Mouse (Mus musculus) gonadal fat pad, adult 2 months (tissue): ENCODE results near the gene Tomm40. TPM values are rescaled to one million over a fixed set of nuclear protein-coding genes. Genes with fewer than 3 reads are reported as not detected.

Experiments
- DNase-seq: peaks from one replicate; pipeline ENCODE4 v3.0.0-alpha.2; 2012; ENCODE audit warnings: low read depth
- polyA plus RNA-seq: library from polyadenylated mRNA; depleted of rRNA; stranded (reverse); fragments of >200 nt; gene quantifications from 2 replicates; pipeline ENCODE4 v1.2.3, GENCODE M21; 2012

Tomm40 gene
- polyA plus RNA-seq, 1 experiment: 71.5 TPM

DNA sequence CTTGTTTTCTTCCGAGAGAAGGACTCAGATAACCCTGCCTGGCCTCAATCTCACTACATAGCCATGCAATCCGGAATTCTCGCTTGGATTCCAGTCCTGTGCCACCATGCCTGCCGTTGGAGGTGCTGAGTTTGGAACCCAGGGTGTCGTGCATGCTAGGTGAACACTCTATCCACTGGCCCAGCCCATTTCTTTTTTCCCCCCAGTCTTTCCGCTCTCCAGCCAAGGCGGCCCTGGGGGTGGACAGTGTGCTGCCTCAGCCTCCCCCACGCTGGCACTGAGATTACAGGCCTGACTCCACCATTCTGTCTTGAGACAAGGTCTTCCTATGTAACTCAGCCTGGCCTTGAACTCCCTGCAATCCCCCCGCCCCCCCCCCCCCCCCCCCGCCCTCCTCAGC lies 30.7 kb upstream of the Tomm40 start:
- DNase-seq: no peak

DNA sequence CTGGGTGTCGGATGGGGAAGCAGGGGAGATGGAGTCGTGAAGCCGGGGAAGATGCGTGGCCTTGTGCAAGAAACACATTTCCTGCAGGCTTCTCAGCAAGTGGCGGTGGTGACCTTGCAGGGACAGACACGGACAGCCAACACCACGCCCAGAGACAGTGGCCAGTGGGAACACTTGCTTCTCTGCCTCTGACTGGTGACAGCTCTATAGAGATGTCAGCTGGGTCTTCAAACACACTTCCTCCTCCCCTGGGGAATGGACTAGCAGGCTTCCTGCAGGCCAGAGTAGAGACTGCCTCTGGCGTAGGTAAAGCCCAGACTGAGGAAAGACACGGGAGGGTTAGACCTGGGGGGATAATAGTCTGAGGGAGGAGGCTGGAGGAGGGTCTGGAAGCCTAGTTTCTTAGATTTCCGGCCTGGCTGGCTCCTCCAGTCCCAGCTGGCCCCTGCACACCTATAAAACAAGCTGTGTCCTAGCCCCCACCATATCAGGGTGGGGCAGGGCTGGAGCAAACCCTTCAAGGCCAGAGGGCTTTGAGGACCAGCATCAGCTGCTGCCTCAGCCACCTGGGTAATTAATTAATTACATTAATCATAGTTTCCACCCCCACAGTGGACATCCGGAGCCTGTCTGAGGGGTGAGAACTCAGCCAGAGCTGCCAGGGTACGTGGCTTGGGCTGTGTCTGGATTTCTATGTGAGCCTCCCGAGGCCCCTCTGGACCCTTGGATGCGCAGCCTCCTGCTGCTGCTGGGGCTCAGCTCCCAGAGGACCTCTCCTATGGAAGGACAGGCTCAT lies 29.6 kb upstream of the Tomm40 start:
- no peak for DNase-seq

DNA sequence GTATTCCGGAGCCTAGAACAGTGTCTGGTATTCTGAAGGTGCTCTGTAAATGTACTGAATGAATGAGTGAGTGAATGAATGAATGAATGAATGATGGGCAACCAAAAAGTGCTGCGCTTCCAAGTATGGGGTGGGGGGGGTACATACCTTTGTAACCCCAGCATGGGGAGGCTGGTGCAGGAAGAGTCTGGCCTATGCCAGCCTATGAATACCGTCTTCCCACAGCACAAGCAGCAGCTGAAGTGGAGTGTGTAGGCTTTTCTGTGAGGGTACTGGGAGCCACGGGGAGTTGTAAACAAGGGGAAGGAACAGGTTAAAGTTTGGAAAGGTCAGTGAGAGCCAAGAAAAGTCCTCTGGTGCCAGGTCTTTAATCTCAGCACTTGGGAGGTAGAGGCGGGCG lies 28.6 kb upstream of the Tomm40 start:
- no peak for DNase-seq

DNA sequence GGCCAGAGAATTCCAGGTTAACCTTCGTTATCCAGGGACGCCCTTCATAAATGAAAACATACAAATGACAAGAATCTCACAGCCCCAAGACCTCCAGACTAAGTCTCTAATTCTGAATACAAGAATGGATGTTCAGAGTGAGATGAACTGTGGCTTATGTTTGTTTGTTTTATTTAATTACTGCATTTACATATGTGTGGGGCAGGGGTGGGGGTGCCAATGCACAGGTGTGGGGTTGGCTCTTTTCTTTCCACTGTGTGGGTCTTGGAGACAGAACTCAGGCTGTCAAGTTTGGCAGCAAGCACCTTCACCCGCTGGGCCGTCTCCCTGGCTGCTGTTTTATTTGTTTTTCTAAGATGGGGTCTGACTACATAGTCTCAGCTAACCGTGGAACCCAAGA lies 27.2 kb upstream of the Tomm40 start:
- DNase-seq: no peak

DNA sequence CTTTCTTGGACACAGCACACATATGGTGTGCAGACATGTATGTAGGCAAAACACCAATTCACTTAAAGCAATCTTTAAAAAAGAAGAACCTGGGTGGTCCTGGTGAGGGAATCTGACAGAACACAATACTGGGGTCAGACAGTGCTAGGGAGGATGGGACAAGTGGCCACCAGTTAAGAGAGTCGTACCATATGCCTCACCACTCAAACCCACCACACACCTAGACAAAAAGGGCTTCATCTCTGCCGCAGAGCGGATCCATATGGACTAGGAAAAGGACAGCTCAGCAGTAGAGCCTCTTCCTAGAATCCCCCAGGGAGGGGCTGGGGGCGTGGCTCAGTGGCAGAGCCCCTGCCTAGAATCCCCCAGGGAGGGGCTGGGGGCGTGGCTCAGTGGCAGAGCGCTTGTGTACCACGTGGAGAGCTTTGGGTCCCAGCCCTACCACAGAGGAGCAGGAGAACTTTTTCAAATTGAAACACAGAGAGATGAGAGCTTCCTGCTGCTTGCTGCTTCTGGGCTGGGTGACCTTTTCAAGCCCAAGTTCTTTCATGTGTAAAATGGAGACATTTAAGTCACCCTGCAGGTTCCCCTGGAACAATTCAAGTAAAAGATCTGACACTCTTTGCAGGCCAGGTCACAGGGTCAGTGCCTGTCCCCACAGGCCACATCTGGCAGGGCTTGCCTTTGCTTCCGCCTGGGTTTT lies 26.2 kb upstream of the Tomm40 start:
- DNase-seq: no peak

DNA sequence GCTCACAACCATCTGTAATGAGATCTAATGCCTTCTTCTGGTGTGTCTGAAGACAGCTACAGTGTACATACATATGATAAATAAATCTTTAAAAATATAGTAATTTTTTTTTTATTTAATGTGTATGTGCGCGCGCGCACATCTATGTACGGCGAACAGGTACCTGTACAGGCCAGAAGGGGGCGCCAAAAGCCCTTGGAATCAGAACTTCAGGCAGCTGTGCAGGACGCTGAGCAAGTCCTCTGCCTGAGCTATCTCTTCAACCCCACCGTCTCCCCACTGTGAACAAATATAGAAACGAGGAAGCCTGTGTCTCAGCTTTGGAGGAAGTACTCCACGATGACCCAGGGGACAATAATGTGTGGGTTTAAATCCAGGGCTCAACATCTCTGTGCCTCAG lies 25.0 kb upstream of the Tomm40 start:
- DNase-seq: no peak

DNA sequence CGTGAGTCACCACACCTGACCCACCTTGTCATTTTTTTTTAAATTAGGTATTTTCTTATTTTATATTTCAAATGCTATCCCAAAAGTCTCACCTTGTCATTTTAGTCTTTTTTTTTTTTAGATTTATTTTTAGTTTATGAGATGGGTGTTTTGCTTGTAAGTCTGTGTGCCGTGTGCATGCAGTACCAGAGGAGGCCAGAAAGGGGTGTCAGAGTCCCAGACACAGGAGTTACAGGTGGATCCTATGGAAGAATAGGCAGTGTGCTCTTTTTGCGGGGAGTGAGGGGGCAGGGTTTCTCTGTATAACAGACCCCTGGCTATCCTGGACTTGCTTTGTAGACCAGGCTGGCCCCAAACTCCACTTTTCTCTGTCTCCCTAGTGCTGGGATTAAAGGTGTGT lies 23.5 kb upstream of the Tomm40 start:
- no peak for DNase-seq

DNA sequence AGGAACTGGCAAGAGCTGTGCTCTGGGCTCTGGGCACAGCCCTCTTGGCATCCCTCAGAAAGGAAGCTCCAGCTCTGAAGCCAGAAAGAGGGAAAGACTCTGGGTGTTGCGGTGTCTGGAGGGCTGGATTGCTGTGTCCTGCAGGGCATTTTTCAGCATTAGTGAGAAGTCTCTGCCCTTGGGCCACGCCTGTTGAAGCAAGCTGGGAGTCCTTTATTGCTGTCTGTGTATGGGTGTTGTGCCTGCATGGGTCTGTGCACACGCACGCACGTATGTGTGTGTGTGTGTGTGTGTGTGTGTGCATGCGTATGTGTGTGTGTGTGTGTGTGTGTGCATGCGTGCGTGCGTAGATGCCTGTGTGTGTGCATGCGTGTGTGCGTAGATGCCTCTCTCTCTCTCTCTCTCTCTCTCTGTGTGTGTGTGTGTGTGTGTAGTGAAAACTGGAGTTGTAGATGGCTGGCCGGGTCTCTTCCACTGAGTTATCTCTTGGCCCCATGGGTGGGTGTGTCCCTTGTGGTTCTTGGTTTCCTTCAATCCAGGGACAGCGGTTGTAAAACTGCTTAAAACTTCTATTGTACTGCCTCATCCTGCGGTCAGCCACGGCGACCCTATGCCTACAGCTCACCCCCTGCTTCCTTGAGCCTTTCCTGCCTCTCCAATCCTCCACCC lies 21.3 kb upstream of the Tomm40 start:
- no peak for DNase-seq

DNA sequence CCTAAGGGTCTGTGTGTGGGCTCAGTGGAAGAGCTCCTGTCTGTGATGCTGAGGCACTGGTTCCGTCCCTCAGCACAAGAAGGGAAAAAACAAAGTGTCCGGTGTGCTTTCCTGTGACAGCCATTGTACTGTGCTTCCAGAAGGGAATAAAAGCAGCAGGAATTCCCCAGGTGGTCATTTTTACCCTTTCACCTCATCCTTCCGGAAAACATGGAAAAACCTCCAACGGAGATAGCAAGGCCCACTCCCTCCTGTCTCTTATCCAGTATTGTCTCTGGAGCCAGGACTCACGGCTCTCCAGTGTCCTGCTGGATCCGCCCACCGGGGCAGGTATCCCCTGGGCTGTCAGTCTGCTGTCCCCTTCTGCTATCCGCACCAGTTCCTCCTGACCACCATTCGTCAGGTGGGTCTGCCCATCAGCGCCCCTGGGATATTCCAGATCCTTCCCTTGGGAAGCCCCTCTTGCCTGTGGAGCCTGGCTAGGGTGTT lies 19.0 kb upstream of the Tomm40 start:
- no peak for DNase-seq

DNA sequence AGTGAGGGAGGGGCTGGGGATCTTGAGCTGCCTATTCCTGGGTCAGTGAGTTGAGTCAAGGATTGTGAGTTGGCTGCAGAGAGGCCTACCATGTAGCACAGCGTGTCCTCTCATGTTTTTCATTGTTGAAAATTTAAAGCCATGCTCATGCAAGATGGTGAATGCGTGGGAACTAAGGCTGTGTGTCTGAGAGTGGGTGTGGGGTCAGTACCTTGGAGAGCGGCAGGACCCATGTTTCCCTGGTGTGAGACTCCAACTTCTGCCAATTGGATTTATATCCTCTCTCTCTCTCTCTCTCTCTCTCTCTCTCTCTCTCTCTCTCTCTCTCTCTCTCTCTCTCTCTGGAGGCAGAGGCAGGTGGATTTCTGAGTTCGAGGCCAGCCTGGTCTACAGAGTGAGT lies 11.3 kb upstream of the Tomm40 start:
- no peak for DNase-seq

DNA sequence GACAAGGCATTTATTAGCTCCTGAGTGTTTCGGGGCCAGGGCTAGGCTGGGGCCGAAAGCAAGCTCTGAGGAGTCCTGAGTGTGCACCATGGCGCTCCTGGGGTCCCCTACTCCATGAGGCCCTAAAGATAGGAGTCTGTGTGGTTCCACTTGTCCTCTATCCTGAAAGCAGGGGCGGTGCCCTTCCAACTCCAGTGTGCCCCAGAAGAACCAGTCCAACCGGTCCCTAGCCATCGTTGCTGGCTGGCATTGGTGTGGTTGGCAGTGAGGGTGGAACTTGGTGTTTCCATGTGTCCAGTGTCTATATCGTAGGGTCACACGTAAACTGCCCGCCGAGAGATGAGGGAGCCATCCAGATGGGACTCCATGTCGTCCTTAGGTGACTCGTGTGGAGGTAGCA lies 8.9 kb upstream of the Tomm40 start:
- no peak for DNase-seq

DNA sequence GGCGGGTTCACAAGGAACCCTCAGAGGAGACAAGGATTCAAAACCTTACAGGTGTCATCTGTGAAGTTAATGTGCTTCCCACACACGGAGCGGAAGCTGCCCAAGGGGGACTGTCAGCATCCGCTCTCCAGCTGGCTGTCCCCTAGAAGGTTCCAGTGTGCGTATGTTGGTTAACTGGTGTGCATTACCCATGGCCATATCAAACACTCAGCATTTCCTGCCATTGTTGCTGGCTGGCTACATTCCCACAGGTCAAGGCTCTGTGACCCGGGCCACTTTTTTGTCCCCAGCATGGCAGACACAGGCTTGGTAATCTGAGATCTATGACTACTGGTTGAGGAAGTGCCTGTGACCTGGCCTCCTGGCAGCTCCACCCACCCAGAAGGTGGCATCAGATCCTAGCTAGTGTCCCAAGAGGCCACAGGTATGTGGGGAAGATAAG lies 7.5 kb upstream of the Tomm40 start:
- DNase-seq: no peak

DNA sequence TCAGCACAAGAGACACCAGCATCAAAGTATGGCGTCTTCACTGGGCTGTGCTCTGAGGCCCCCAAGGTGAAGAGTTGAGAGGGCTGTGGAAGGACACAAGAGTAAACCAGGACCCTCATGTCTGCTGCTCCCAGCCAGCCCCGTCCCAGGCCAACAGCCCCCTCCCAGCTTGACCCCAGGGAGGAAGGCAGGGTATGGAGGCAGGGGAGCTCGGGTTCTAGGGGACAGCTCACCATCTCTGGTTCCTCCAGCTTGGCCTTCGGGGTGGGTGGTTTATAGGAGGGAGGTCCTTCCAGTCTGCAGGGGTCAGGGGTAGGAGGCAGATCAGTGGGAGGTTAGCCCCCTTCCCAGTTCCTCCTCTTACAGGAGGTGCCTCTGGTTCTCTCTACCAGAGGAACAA lies 4.0 kb upstream of the Tomm40 start:
- no peak for DNase-seq

DNA sequence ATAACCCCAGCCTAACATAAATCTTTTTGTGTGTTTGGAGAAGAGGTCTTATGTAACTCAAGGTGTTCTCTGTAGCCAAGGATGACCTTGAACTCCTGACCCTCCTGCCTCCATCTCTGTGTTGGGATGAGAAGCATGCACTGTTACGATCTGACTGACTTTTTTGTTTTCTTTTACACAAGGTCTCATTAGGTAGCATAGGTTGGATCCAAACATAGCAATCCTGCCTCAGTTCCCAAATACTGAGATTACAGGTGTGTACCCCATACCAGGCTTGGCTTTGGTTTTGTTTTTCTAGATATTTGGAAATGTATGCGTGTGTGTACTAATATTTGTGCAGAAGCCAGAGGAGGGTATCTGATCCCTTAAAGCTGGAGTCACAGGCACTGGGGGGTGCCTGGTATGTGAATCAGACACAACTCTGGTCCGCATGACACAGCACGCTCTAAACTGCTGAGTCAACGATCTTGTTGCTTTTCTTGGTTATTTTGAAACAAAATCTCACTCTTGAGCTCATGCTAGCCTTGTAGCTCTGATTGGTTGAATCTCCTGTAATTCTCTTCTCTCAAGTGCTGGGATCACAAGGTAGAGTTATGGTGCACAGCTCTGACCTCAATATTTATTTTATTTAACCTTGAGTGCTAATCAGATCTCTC lies 3.2 kb upstream of the Tomm40 start:
- no peak for DNase-seq

DNA sequence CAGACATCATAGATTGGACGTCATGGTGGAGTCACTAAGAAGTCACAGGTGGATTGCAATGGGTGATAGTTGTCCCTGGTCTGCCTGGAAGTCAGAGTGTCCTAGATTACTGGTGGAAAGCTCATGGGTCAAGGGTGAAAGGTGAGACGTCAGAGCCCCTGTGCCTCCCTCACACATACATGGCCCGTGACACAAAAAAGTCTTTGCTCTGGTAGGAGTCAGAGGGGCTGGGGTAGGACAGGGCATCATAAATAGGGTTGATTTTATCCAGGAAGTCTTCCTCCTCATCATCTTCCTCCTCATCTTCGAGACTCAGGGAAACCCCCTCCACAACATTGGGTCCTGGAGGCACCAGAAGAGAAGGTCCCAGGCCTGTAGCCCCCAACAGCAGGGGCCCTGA lies 2.1 kb upstream of the Tomm40 start:
- no peak for DNase-seq

DNA sequence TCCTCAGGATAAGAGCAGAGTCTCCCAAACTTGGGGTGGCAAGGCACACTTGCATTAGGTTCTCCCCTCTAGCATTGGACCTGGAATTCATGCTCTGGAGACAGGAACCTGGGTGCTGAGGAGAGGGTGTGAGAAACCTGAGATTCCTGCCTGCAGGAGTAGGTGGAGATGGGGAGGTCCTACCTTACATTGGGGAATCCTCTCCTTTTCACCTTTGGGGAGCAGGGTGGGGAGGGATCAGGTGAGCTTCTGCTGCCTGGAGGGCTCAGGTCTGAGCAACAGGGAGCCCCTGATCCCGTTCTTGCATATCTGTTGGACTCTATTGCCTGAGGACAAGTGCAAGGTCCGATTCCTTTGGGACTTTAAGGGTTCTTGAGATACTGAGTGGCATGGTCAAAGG lies 1.6 kb upstream of the Tomm40 start:
- DNase-seq: no peak

DNA sequence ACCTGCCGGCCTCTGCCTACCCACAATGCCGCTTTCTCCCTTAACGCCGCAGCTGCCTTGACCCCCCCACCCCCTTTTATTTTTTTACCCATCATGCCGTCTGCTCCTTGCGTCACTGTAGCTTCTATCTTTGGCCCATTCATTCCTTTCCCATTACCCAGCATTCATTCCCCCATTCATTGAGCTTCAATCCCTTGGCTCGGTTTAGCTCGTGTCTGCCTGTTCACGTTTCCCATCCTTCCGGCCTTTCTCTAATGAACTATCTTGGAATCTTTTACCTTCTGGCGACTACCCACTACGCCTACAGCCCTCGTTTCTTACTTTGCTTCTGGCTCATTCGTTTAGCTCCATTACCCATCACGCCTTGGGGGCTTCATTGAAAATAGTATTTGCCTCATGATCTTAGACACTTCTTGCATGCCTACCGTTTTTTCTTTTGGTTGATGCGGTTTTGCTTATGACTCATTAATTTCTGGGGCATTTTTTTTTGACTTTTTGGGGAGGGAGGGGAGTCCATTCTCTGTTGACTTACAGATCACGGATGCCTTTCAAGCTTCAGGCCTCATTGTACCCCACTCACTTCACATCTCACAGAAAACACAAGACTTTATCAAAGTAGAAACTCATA lies 931 bp upstream of the Tomm40 start:
- no peak for DNase-seq

DNA sequence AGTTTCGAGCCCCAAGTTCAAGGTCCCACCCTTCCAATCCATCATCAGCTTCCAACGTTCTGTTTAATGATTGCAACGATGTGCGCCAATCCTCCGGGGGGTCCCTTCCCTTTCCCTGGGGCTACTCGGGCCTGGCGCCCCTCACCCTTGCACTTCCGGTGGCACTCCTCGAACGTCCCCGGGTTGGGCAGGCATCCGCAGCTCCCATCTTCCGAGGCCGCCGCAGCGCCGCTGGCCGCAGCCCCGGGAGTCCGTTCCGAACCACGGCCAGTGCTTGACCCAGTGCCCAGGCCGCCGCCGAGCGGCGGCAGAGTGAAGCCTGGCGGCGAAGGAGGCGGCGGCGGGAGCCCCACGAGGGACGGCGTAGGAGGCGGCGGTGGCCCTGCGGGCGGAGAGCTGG lies 402 bp downstream of the Tomm40 start:
- DNase-seq: no peak

DNA sequence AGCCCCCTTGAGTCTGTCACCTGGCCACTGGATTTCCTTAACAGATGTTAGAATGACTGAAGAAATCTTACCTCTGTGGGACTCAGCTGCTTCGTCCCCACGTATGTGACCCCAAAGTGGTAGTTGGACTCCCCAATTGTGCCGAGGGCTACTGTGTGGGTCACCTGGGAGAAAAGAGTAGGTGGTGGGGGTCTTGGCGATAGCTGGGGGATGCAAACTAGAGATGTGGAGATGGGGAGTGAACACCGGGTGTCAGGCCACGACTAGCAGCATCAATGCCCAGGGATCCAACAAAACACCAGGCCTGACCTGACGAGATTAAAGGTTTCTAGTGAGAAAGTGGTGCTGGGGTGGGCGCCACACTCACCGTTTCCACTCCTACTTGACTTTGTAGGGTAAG lies 1.6 kb downstream of the Tomm40 start:
- DNase-seq: no peak

DNA sequence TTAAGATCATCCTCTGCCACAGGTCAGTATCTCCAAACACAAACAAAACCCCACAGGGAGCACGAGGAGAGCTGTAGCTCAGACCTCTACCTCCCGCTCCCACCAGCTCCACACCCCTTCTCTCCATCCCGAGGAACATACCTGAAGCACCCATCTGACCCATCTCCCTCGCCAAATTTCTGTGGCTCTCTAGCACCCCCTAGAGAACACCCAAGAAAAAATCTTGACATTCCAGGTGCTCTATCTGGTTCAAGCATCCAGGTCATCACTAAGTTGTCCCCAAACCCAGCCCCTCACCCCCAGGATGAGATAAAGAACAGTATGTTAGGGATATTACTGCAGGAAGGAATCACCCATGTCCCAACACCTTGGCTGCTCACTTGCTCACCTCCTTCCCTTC lies 2.0 kb downstream of the Tomm40 start:
- DNase-seq: no peak

DNA sequence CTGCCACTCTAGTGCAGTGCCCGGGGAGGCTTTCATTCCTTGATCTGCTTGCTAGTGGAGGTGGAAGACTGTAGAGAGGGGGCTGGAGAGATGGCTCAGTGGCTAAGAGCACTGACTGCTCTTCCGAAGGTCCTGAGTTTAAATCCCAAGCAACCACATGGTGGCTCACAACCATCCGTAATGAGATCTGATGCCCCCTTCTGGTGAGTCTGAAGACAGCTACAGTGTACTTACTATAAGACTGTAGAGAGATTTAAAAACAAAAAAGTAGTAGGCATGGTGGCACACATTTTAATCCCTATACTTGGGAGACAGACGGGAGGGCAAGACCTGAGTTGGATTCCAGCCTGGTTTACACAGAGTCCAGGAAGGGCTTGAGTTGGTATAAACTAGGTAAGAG lies 2.8 kb downstream of the Tomm40 start:
- DNase-seq: no peak

DNA sequence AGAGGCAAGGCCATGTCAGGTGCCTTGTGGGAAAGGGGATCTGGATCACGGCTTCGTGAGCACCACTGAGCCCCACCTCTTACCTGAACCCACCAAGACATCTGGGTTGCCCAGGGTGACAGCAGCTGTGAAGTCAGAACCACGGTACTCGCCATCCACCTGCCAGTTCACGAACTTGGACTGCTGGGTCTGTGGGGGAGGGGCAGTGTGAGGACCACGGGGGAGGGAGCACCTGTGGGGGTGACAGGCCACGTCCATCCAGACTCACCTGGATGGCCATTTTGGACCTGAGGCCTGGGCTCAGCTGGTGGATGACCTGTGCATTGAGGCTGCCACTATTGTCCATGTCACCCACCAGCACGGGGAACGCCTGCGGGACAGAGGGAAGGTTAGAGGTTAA lies 4.6 kb downstream of the Tomm40 start:
- DNase-seq: no peak
